Mouse (Mus musculus): ENCODE results near the gene Znfx1.

- TF ChIP-seq EP300 (IDR thresholded peaks at IDR 0.05; ENCODE audit: low read depth) (no peak), CTCF (IDR thresholded peaks at IDR 0.05; ENCODE audit: low read depth) (no peak)
Observed at GRCm38 (mm10) chr2:167071266-167071640, 8.4 kb upstream of the Znfx1 start.

Measured in liver, embryonic 14.5 days (tissue).